Comparison of ENCODE assay signal across 8 mouse cellular contexts in the genomic region with DNA sequence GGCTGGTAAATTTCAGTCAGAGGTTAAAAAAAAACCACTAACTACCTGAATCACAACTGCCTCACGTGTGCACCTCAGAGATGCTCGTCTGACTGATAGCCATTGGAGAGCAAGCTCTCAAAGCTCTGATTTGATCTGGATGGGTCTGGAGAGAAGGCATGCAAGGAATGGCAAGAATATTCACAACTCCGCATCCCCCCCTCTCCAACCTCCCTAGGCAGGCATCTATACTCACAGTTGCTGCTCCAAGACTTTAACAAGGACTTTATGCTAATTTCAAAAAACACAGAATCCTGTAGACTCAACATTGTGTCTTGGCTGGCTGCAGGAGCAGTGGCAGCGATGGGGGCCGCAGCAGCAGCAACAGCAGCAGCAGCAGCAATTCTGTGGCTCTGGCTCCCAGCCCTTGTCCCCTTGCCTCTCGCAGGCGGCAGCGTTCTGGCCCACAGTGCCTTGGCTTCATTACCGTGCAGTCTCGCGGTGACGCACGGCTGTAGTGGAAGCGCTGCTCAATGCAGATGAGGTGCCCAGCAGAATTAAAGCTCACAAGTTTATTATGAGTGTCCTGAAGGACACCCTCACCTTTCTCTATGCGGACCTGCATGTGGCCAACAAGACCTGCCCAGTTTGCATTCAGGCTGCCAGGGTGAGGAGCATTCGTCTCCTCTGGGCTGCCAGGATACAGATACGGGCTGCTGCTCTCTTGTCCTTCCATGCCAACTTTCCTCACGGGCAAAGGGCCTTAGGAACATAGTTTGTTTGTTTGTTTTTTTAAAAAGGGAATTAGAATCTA.
DNase-seq lines count a peak whose midpoint lies in the region; ATAC-seq and TF ChIP-seq lines count a peak whose summit lies in the region.

No protein-coding gene starts in this region.

- no peak for DNase-seq in neural tube, embryonic 11.5 days (ENCODE audit: low spot score)
- DNase-seq in neural tube, embryonic 10.5 days (ENCODE audit: extremely low spot score, low spot score) = no peak
- peak in 1 of 2 experiments; percentile 39 for DNase-seq in heart, adult 2 months
- peak; percentile 48 for DNase-seq in kidney, postnatal 10 days
- peak; percentile 63 to 66 for DNase-seq in right cerebral cortex, postnatal 10 days (ENCODE audit: low spot score in 2 of 2)
- no peak for DNase-seq in lung, adult 2 months
- no peak for DNase-seq in adrenal gland, adult (ENCODE audit: inconsistent age in 2 of 2, low spot score in 1 of 2)

- no peaks in the 10 kb centered on the region for H3K27me3 ChIP-seq in neural tube, embryonic 11.5 days (ENCODE audit: control insufficient read depth, insufficient read depth, low read length)
- no peaks in the 10 kb centered on the region for H3K27me3 ChIP-seq in heart, adult 2 months (ENCODE audit: control insufficient read depth, insufficient read depth, low read length)

- no peak for TF ChIP-seq CTCF in heart, adult 2 months (IDR thresholded peaks at IDR 0.05)
- no peak for TF ChIP-seq CTCF in lung, adult 2 months (IDR thresholded peaks at IDR 0.05; ENCODE audit: insufficient read depth, low read length)

- WGBS in neural tube, embryonic 11.5 days = 83% methylated on average over 18 of the region's 18 CpGs
- WGBS in heart, adult 2 months = 59% methylated on average over 18 of the region's 18 CpGs
- WGBS in lung, adult 2 months = 71% methylated on average over 18 of the region's 18 CpGs

- peaks cover 5% of the 10 kb centered on the region for H3K79me2 ChIP-seq in heart, adult 2 months (replicated peaks; ENCODE audit: control insufficient read depth, insufficient read depth, low read length)

- 0 out of 2 replicates have a peak, but pooled peaks cover 2% of the 10 kb centered on the region for H3K4me1 ChIP-seq in neural tube, embryonic 11.5 days (ENCODE audit: control insufficient read depth, insufficient read depth, low read length)
- H3K4me1 ChIP-seq in heart, adult 2 months (ENCODE audit: control insufficient read depth, insufficient read depth, low read length) = peaks cover 9% of the 10 kb centered on the region
- H3K4me1 ChIP-seq in lung, adult 2 months (ENCODE audit: control insufficient read depth, insufficient read depth, low read length) = peaks cover 11% of the 10 kb centered on the region

- no peak for TF ChIP-seq POLR2A in heart, adult 2 months (IDR thresholded peaks at IDR 0.05; ENCODE audit: insufficient read depth, low read depth, low read length)
- TF ChIP-seq POLR2A in lung, adult 2 months (IDR thresholded peaks at IDR 0.05; ENCODE audit: borderline replicate concordance, extremely low read depth, low read depth, low read length) = no peak

- TF ChIP-seq EP300 in heart, adult 2 months (IDR thresholded peaks at IDR 0.05; ENCODE audit: insufficient read depth, low read depth, low read length) = no peak

- intact Hi-C loops in heart, adult 2 months (cut with DNase I) = no loop called here

- H3K4me2 ChIP-seq in neural tube, embryonic 11.5 days (ENCODE audit: low read depth) = no peak overlapping the region

- no peak overlapping the region for H3K9ac ChIP-seq in neural tube, embryonic 11.5 days (ENCODE audit: low read length)
- peak overlapping the region; percentile 2; the same call in 1 of the 2 replicates for H3K9ac ChIP-seq in heart, adult 2 months (ENCODE audit: low read depth, low read length)

- no peaks in the 10 kb centered on the region for H3K9me3 ChIP-seq in neural tube, embryonic 11.5 days (ENCODE audit: control insufficient read depth, low read length)

- no peak for ATAC-seq in neural tube, embryonic 11.5 days (ENCODE audit: insufficient read depth, low FRiP score, low TSS enrichment)
- ATAC-seq in monocyte, adult 5-6 weeks (replicated peaks; ENCODE audit: insufficient number of reproducible peaks, low FRiP score, low TSS enrichment, poor library complexity, severe bottlenecking) = no peak

- H3K36me3 ChIP-seq in neural tube, embryonic 11.5 days (ENCODE audit: control insufficient read depth, insufficient read depth, low read length) = no peaks in the 10 kb centered on the region
- no peaks in the 10 kb centered on the region; the same call in none of the 2 replicates for H3K36me3 ChIP-seq in heart, adult 2 months (ENCODE audit: control insufficient read depth, insufficient read depth, low read length)

- 0 out of 2 replicates have a peak overlapping the region, but pooled peaks have one; percentile 23 for H3K27ac ChIP-seq in neural tube, embryonic 11.5 days (ENCODE audit: low read depth, low read length)
- peak overlapping the region; percentile 15; the same call in 1 of the 2 replicates for H3K27ac ChIP-seq in heart, adult 2 months

- H3K4me3 ChIP-seq in neural tube, embryonic 11.5 days (ENCODE audit: low read depth, low read length) = no peak overlapping the region
- H3K4me3 ChIP-seq in heart, adult 2 months = 0 out of 2 replicates have a peak overlapping the region, but pooled peaks have one; percentile 11
- H3K4me3 ChIP-seq in lung, adult 2 months (replicated peaks; ENCODE audit: extremely low read depth, low read depth, low read length) = no peak overlapping the region

Comparison
In these comparisons a context has a peak if more than half of its experiments do, and no peak if none do; other contexts are left out.
1. DNase-seq: peak in kidney, postnatal 10 days (single experiment) and right cerebral cortex, postnatal 10 days (2 of 2); none in neural tube, embryonic 11.5 days (single experiment), neural tube, embryonic 10.5 days (single experiment), lung, adult 2 months (single experiment) and adrenal gland, adult (0 of 2).